Mouse (Mus musculus) monocyte, adult 2 months (primary cell): Measurements from ENCODE around the gene Lrp4.

ENCODE experiments used
- DNase-seq, 2 experiments: peaks; one replicate each; pipeline ENCODE4 v3.0.0; 2022; ENCODE audit warnings: low spot score in 2 of 2, low read depth in 1 of 2

Gene Lrp4

DNA sequence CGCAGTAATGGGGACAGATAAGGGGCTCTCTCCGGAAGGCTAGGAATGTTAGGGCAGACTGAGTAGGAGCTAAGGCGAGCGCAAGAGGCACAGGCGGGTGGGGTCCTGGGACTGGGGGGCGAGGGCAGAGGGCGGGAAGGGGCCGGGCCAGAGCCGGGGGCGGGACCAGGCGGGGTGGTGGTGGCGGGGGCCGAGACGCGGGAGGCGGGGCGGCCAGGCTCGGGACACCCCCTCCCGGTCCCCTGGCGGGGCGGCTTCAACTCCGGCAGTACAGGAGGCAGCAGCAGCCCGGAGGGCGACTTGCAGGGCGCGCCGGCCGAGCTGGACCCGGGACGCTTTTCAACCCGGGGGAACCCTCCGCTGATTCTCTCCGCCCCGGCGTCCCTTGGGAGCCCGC lies at the start of gene Lrp4:
TSS of gene Lrp4 (plus strand) at position 253 of the 397 bp plus-strand sequence.
- no peak for DNase-seq

DNA sequence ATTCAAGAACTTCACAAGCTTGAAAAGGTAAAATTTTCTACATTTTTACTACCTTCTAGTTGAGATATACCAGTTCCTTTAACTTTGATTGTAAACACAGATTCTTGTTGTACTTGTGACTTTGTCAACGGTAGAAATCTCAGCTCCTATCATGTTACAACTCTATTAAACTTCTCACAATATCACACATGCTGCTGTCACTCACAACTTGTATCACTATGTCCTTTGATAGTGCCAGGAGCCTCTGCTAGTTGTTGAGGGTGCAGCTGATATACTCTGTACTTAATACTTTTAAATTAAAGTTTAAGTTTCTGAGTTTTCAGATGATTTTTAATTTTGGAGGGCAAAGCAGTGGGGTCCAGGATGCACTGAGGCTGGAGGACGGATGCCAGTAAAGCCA lies 49.3 kb upstream of the Lrp4 start:
- no peak for DNase-seq

DNA sequence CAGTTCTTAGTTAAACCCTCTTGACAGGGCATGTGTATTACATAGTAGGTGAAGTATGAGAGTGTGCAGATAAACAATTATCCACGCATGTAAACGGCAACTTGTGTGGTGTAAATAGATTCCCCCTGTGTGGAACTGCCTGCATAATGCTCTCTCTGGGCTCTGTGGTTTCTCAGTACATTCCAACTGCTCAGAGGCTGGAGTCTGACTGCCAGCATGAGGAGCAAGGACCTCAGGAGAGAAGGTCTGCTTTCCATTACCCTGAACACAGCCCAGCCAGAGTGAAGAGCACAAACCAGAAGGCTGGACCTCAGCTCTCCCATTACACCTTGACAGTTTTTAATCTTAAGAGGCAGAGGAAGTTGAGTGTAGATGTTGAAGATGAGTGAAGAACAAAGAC lies 45.8 kb upstream of the Lrp4 start:
- DNase-seq = no peak

DNA sequence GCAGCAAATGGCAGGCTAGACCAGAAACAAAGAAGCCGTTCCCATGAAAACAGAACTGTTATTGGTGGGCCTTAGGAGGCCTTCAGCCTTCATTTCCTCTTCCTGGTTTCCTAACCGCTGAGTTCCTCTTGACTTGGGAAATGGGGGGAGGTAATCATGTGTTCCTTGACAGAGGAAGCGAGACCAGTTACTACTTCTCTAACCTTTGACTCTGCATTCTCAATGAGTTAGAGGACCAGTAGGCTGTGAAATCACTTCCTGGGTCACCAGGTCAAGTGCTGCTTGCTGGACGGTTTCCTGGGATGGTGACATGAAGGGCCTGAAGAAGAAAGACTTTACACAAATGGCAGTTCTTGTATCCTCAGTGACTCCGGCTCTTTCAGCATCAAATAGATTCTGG lies 45.0 kb upstream of the Lrp4 start:
- DNase-seq = peak; percentile 36 to 65

DNA sequence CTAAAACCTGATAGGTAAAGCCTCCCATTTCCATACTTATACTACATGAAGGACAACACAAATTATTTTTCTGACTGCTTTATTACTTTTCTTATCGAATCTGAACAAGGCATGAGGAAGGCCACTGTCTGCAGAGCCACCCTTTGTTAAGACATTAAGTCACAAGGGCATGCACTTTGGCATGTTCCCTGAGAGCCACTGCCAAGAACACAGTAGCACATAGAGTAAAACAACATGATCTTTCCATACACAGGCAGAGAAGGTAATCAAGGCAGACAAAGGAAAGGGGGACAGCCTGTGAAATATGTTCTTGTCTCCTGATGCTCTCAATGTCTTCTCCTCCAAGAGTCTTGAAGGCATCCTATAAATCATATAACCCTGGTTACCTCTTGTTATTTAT lies 43.5 kb upstream of the Lrp4 start:
- no peak for DNase-seq

DNA sequence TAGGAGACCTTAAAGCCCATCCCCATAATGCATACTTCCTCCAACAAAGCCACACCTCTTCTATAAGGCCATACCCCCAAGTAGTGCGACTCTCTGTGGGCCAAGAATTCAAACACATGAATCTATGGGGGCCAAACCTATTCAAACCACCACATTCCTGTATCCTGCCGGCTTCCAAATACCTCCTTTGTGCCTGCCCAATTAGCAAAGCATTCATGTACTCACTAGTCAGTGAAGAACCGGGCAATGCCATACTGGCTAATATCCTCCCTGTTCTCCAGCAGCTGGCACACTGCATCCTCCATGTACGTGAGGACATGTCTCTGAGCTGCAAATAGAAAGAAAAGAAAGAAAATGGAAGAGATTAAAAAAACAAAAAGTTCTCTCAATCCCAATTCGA lies 35.7 kb upstream of the Lrp4 start:
- no peak for DNase-seq

DNA sequence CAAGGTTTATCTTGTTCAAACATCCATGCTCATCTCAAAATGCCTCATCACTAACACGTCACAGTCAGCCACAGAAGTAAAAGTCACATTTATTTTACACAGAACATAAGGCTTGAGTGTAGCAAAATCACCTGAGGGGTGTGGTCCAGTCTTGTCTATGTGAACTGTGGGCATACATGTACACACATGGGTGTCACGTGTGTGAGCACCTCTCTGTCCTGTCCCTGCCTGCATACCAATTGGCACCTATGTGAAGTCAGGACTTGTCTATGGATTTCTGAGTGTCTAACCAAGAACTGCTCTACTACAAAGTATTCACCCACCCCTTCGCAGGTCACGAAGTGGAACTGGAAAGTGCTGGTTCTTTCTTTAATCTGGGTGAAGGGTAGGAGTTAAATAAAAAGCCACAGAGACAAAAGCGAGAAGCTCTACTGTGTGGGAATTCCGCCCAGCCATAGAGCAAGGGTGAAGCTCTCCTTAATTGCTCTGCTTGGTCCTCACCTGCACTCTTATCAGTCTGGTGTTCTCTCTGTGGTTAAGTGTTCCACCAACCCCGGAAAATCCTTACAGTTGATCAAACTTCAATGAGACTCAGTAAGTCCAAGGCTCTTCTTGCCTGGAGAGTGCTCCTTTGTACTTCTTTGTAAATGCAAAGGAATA lies 33.1 kb upstream of the Lrp4 start:
- no peak for DNase-seq

DNA sequence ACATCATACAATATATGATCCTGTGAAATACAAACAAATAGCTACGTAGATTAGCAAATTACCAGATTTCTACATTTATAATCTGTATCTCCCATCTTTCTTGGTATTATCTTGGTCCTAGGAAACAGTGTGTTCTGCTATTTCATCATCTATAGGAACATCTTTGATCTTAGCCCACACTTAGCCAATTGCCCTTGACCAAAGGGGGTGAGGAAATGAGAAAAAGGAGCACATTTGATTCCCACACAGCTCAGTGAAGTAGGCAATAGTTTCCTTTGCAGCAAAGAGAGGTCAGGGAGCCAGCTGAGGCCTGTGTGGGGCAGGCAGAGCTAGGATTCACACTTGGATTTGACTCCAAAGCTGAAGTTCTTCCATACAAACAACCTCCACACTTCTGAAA lies 31.0 kb upstream of the Lrp4 start:
- DNase-seq = no peak

DNA sequence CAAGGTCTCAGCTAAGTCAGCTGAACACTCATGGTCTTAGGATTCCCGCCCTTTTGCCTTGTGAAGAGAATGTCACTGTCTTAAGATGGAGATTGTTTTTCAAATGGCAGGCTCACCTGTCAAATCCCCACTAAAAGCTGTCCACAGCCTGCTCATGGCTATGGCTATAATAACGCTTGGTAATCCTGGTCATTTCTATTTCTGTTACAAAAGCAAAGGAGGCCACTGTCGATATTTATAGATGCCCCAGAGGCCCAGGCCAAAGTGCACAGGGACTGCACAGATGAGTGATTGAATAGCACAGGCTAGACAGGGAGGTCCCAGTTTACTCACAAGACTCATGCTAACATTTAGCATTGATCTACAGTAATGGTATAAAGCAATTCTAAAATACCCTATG lies 28.2 kb upstream of the Lrp4 start:
- DNase-seq = no peak

DNA sequence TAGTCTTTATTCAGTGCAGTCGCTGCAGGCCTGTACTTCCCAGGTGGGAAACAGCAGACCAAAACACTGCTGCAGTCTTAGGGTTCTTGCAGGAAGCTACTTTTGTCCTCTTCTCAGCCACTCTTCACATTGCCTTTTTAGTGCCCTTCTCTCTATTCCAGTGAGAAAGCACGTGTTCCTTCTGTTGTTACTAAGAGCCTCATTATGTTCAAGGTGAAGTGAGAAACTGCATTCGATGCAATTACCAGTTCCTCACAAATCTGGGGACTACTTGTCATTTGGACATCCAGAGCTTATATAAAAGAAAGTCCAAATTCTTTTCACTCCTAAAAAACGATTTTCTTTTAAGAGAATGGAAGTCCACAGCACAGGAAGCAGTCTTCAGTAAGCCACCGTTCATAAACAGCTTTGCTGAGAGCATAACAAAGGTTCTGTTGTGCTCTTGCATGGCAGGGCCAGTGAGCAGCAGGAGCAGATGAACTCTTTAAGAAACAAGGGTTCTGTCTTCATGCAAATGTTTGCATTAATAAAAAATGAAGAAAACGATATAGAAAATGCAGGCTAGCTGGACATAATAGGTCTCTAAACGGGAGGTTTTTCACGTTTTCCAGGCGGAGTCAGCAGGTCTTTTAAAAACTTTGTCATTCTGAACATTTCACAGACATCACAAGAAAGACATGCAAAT lies 27.3 kb upstream of the Lrp4 start:
- DNase-seq = no peak

DNA sequence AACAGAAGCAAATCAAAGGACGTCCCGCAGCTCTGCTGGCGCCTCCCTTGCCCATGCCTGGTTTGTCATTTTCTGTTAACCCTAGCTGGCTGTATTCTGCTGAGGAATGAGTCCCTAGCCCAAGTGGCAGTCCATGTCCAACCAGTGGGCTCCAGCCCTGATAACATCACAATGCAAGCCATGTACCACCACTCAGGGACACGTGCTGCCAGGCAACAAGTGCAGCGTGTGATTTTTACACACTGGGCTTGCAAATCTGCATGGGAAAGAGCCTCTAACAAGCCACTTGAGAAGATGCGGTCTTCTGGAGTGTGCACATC lies 26.8 kb upstream of the Lrp4 start:
- DNase-seq = no peak

DNA sequence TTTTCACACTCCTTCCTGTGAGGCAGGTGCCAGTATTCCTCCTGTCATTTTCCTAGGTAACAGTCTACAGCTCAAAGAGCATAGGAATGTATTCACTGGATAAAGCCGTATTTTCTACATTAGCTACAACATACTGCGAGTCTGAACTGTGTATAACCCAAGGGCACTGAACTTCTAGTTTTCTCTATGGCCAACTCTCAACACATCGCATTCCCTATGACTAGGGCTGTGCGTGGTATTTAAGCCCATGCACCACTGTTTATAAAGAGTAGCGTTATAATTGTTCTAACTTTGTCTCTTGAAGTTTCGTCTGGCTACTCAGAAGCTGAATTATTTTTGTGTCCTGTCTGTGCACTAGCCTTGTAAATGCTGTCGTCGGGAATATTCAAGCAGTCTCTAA lies 20.6 kb upstream of the Lrp4 start:
- DNase-seq = no peak

DNA sequence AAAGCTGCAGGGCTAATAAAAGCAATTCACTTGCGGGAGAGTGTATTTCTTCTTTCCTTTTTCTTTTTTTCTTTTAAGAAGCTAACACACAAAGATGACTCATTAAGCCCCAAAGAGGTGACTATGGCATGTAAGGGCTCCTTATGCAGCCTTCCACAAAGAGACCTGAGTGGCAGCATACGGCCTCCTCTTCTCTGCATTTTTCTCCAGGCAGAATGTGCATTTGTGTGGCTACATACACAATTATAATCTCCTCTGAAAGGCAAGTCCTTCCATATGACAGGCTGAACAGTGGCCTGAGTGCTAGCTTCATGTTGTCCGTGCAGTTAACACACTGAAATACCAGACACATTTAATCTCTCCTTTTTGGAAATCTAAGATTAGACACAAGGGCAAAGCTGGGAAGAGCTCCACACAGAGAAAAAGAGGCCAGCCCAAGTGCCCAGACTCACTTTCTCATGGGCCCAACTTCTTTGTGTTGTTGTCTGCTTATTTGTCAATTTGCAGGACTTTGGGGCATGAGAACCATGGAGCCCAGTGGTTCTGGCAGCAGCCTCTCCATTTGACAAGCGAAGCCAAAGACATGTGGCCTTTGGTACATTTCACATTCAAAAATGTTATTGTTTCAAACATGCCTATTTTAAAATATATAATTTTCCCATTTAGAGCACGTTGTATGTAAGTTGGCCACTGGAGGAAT lies 20.0 kb upstream of the Lrp4 start:
- DNase-seq = no peak

DNA sequence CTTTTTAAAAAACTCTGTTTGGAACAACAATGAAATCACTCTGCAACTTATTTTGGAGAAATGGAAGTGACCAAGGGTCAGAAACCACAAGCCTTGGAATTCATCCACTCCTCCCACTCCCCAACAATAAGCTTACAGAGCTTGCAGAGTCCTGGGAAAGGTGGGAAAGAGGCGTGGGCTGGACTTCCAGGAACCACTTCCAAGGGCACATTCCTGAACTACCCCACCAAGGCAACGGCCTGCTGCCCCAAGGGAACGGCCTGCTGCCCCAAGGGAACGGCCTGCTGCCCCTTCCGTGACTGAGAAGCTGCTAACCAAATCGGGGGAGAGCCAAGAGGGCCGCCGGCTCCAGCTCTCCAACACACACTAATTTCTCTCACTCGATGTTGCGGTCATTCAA lies 18.0 kb upstream of the Lrp4 start:
- DNase-seq = no peak

DNA sequence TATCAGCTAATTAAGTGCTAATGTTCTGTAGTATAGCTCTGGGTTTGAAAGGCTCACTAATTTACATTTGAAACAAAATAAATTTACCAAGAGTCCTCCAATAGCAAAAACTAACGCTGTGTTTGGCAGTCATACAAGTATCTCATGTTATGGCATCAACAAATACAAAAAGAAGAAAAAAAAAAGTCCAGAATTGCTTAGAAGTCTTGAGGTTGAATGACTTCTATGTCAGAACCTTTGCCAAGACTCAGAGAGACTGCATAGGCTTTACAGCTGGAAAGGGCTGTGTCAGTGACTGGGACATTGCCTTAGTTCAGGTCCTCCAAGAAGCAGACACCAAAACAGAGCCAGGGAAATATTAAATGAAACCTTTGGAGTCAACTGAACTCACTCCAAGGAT lies 17.4 kb upstream of the Lrp4 start:
- no peak for DNase-seq

DNA sequence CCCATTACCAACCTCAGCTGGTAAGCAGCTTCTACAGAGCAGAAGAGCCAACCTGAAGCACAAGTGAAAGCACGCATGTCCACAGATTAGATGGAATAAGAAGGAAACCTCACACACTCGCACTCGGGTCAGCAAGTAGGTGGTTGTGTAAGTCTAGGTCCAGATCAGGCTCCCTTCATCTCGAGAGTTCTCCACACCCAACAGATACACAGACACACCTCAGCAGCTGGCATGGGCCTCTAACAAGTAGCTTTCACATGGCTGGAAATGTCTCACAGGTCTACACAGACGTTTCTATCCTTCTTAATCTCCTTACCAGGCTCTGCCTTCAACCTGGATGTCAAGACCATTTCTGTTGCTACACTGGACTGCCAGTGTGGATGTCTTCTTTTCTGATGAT lies 16.6 kb upstream of the Lrp4 start:
- DNase-seq = no peak

DNA sequence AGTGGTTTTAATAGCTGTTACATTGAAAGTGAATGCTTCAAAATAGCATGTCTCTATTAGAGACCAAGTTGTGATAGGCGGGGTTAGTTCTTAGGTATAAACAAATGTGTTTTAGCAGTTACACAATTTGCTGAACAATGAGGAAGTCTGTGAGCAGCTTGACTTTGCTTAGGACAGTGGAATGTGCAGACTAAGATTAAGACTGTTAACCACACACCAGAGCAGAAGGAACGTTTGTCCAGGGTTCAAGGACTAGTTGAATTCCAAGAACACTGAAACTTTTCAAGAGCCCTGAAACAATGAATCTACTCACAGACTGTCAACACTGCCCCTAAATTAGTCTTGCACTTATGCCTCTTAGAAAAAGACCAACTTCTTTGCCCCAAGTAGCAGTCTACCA lies 15.6 kb upstream of the Lrp4 start:
- DNase-seq = no peak

DNA sequence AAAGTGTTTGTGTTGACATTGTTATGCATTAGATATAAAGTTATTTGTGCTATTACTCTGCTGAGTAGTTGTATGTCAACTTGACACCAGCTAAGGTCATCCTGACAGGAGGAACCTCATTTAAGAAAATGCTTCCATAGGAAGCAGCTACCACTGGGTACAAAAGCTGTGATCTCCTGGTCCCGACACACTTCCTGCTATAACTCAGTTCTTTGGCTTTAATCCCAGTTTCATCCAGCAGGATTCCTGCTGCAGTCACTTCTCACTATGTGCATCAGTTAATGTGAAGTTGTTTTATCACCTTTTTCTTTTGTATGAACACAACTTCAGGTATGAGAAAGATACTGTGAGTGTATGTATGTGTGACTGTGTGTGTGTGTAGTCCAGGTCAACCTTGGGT lies 15.1 kb upstream of the Lrp4 start:
- no peak for DNase-seq

DNA sequence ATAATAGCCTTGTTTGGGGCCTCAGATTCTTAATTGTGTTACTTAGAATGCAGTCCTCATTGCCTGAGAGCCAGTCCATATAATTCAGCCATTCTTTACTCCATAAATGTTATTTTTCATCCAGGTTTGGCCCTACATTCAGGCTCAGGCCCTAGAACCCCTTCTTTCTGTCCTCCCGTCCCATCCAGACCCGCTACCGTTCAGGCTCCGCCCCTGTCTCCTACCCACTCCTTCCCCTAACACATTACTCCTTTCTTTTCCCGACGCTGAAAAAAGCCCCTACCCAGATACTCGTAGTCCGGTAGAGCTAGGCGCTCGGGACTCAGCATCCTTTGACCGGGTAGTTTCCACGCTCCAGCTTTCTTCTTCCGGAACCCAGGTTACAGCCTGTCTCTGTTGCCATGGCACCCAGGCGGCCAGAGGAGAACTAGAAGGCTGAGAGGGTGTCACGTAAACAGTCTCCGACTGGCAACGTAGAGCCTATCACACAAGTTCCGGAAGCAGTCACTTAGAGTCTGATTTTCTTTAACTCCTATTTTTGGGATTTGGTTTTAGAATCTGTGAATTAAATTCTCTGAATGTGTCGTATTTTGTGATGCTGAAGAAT lies 12.9 kb upstream of the Lrp4 start, which contains the start of gene 1110051M20Rik:
TSS of gene 1110051M20Rik (minus strand) at position 419 of the 607 bp plus-strand sequence.
- peak; percentile 42 to 69 for DNase-seq

DNA sequence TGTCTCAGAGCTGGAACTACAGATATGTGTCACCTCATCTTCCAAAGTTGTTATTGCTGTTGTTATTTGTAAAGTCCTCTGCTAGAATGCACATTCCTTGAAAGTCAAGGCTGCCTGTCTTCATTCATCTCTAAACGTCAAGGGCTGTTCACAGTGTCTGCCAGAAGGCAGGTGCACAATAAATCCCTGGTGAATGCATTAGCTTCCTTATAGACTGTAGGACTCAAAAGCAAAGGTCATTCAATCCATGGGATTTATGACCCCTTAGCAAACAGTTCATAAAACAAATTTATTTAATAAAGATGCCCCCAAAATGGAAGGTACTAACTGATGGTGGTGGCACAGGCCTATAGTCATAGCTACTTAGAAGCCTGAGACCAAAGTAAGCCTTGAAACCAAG lies 7.6 kb upstream of the Lrp4 start:
- no peak for DNase-seq

DNA sequence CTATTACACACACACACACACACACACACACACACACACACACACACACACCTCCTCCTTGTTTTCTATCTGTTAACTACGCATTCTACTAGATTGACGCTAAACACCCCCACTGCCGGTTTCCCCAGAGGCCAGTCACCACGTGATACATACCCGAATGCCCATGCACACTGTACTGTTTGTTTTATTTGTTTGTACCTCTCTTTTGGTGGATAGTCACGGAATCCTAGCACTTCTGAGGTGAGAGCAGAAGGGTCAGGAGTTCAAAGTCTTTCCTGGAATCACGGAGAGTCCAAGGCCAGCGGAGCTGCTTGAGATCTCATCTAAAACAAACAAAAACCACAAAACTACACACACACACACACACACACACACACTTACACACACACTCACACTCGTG lies 7.0 kb upstream of the Lrp4 start:
- no peak for DNase-seq

DNA sequence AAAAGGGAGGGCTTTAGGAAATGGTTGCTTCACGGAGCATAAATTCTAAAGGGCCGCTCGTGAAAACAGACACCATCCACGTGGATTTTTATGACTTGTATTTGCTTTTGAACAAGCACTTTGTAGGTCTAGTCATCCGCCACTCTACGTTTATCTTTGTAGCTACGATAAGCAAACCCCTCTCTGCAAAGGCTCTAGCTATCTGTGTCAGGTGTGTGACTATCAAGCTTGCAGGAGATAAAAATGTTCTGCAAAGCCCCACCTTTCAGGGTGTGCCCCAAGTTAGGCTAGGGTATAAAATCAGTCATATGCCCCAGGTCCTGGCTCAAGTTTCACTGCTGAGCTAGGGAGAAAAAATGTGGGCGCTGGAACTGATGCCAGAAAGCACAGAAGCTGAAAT lies 4.7 kb upstream of the Lrp4 start:
- no peak for DNase-seq
